Mouse (Mus musculus) MEL (cell line): ENCODE measurements at regions not wholly inside any gene's neighbourhood (a gene's known extent, or its start where the extent isn't known, plus 50 kb on each side); places are given as distances from the start of the nearest gene placed in this dataset.

Experiments used
- DNase-seq: peaks from one replicate; pipeline ENCODE4 v3.0.0; 2011; ENCODE audit warnings: low read depth, low spot score
- H3K27ac ChIP-seq: 2 replicates; pipeline ENCODE4 v1.5.1; 2012; ENCODE audit warnings: low read depth, mild to moderate bottlenecking, control low read depth, low read length, moderate library complexity; ENCODE audit not compliant: control insufficient read depth
- H3K27me3 ChIP-seq, 2 experiments: fragments of 150-350 bp in 1 of 2; sonication (generic) in 1 of 2; 2 replicates each; pipeline ENCODE4 v1.6.1; 2012; ENCODE audit warnings: low read length in 2 of 2, mild to moderate bottlenecking in 2 of 2, improper control_type of control experiment in 1 of 2, moderate library complexity in 1 of 2; ENCODE audit not compliant: insufficient read depth in 2 of 2, control insufficient read depth in 1 of 2
- H3K36me3 ChIP-seq, 2 experiments: 2 replicates each; pipeline ENCODE4 v1.6.1; 2012 to 2014; ENCODE audit warnings: low read length in 2 of 2, improper control_type of control experiment in 1 of 2, inconsistent platforms in 1 of 2, mild to moderate bottlenecking in 1 of 2; ENCODE audit not compliant: insufficient read depth in 2 of 2, control insufficient read depth in 1 of 2
- H3K4me1 ChIP-seq, 2 experiments: fragments of 150-350 bp in 1 of 2; sonication (generic) in 1 of 2; 2 replicates each; pipeline ENCODE4 v1.6.1; 2012; ENCODE audit warnings: low read length in 2 of 2, improper control_type of control experiment in 1 of 2, mild to moderate bottlenecking in 1 of 2; ENCODE audit not compliant: insufficient read depth in 2 of 2, control insufficient read depth in 1 of 2
- H3K4me3 ChIP-seq, 2 experiments: fragments of 150-350 bp in 1 of 2; sonication (generic) in 1 of 2; 2 replicates each; pipeline ENCODE4 v1.5.1; 2012; ENCODE audit warnings: low read depth in 2 of 2, low read length in 2 of 2, mild to moderate bottlenecking in 2 of 2, moderate library complexity in 2 of 2, control low read depth in 1 of 2, improper control_type of control experiment in 1 of 2; ENCODE audit not compliant: control insufficient read depth in 1 of 2, insufficient read depth in 1 of 2
- H3K79me2 ChIP-seq: 2 replicates; pipeline ENCODE4 v1.6.1; 2012; ENCODE audit warnings: mild to moderate bottlenecking, low read length, moderate library complexity; ENCODE audit not compliant: control insufficient read depth, poor library complexity, insufficient read depth
- H3K9ac ChIP-seq: 2 replicates; pipeline ENCODE4 v1.6.1; 2012; ENCODE audit warnings: low read depth, mild to moderate bottlenecking, control low read depth, low read length, moderate library complexity; ENCODE audit not compliant: control insufficient read depth, poor library complexity, severe bottlenecking
- H3K9me3 ChIP-seq: fragments of 150-350 bp; sonication (generic); replicated peaks from 2 replicates; pipeline ENCODE4 v1.6.1; 2012; ENCODE audit warnings: mild to moderate bottlenecking, low read length, improper control_type of control experiment, moderate library complexity; ENCODE audit not compliant: insufficient read depth
- BHLHE40 ChIP-seq: IDR thresholded peaks from 2 replicates; pipeline ENCODE4 v1.6.1; 2012; ENCODE audit warnings: low read depth, mild to moderate bottlenecking, inconsistent platforms, low read length, improper control_type of control experiment, borderline replicate concordance
- CHD1 ChIP-seq: IDR thresholded peaks from 2 replicates; pipeline ENCODE4 v1.6.1; 2012; ENCODE audit warnings: low read depth, mild to moderate bottlenecking, inconsistent platforms, low read length, improper control_type of control experiment
- CHD2 ChIP-seq: IDR thresholded peaks from 2 replicates; pipeline ENCODE4 v1.6.1; 2011; ENCODE audit warnings: low read length, improper control_type of control experiment
- EP300 ChIP-seq, 2 experiments: IDR thresholded peaks; 2 replicates each; pipeline ENCODE4 v1.6.1; 2011; ENCODE audit warnings: improper control_type of control experiment in 2 of 2, low read length in 2 of 2, low read depth in 1 of 2, mild to moderate bottlenecking in 1 of 2
- ETS1 ChIP-seq: IDR thresholded peaks from 2 replicates; pipeline ENCODE4 v1.6.1; 2012; ENCODE audit warnings: low read depth, mild to moderate bottlenecking, inconsistent platforms, low read length, improper control_type of control experiment, moderate library complexity
- GABPA ChIP-seq: IDR thresholded peaks from 2 replicates; pipeline ENCODE4 v1.6.1; 2012; ENCODE audit warnings: low read depth, mild to moderate bottlenecking, inconsistent platforms, low read length, improper control_type of control experiment, moderate library complexity
- JUND ChIP-seq: IDR thresholded peaks from 2 replicates; pipeline ENCODE4 v1.6.1; 2011; ENCODE audit warnings: low read depth, mild to moderate bottlenecking, improper control_type of control experiment, low read length
- KAT2A ChIP-seq: conservative IDR thresholded peaks from 2 replicates; pipeline ENCODE4 v1.6.1; 2012; ENCODE audit warnings: low read depth, low read length, improper control_type of control experiment, inconsistent platforms
- MAZ ChIP-seq: IDR thresholded peaks from 2 replicates; pipeline ENCODE4 v1.6.1; 2012; ENCODE audit warnings: low read depth, mild to moderate bottlenecking, inconsistent platforms, low read length, improper control_type of control experiment
- MXI1 ChIP-seq: IDR thresholded peaks from 2 replicates; pipeline ENCODE4 v1.6.1; 2011; ENCODE audit warnings: mild to moderate bottlenecking, low read depth, low read length, improper control_type of control experiment
- MYC ChIP-seq: IDR thresholded peaks from 2 replicates; pipeline ENCODE4 v1.6.1; 2011; ENCODE audit warnings: low read depth, mild to moderate bottlenecking, low read length, improper control_type of control experiment, moderate library complexity
- NRF1 ChIP-seq: IDR thresholded peaks from 2 replicates; pipeline ENCODE4 v1.6.1; 2014; ENCODE audit warnings: low read depth, mild to moderate bottlenecking, inconsistent platforms, low read length, improper control_type of control experiment, moderate library complexity; ENCODE audit not compliant: poor library complexity, insufficient read depth, severe bottlenecking
- POLR2AphosphoS5 ChIP-seq: IDR thresholded peaks from 2 replicates; pipeline ENCODE4 v1.6.1; 2012; ENCODE audit warnings: low read depth, borderline replicate concordance, mild to moderate bottlenecking, inconsistent platforms, low read length, moderate library complexity, mixed read lengths
- RAD21 ChIP-seq: IDR thresholded peaks from 2 replicates; pipeline ENCODE4 v1.6.1; 2011; ENCODE audit warnings: mild to moderate bottlenecking, low read depth, low read length, improper control_type of control experiment
- RCOR1 ChIP-seq: IDR thresholded peaks from 2 replicates; pipeline ENCODE4 v1.6.1; 2012; ENCODE audit warnings: low read depth, mild to moderate bottlenecking, inconsistent platforms, low read length, improper control_type of control experiment
- SIN3A ChIP-seq: IDR thresholded peaks from 2 replicates; pipeline ENCODE4 v1.6.1; 2012; ENCODE audit warnings: low read length, improper control_type of control experiment, inconsistent platforms
- SMC3 ChIP-seq: IDR thresholded peaks from 2 replicates; pipeline ENCODE4 v1.6.1; 2011; ENCODE audit warnings: low read depth, low read length, improper control_type of control experiment
- TAL1 ChIP-seq: IDR thresholded peaks from 2 replicates; pipeline ENCODE4 v1.6.1; 2012; ENCODE audit warnings: mild to moderate bottlenecking, inconsistent platforms, low read length, moderate library complexity, mixed read lengths
- TCF12 ChIP-seq: IDR thresholded peaks from 2 replicates; pipeline ENCODE4 v1.6.1; 2014; ENCODE audit warnings: low read depth, mild to moderate bottlenecking, inconsistent platforms, low read length, improper control_type of control experiment, moderate library complexity
- USF1 ChIP-seq: IDR thresholded peaks from 2 replicates; pipeline ENCODE4 v1.6.1; 2014; ENCODE audit warnings: low read depth, mild to moderate bottlenecking, inconsistent platforms, low read length, improper control_type of control experiment, moderate library complexity
- ZNF384 ChIP-seq: IDR thresholded peaks from 2 replicates; pipeline ENCODE4 v1.6.1; 2012; ENCODE audit warnings: low read depth, mild to moderate bottlenecking, inconsistent platforms, low read length, improper control_type of control experiment

DNA sequence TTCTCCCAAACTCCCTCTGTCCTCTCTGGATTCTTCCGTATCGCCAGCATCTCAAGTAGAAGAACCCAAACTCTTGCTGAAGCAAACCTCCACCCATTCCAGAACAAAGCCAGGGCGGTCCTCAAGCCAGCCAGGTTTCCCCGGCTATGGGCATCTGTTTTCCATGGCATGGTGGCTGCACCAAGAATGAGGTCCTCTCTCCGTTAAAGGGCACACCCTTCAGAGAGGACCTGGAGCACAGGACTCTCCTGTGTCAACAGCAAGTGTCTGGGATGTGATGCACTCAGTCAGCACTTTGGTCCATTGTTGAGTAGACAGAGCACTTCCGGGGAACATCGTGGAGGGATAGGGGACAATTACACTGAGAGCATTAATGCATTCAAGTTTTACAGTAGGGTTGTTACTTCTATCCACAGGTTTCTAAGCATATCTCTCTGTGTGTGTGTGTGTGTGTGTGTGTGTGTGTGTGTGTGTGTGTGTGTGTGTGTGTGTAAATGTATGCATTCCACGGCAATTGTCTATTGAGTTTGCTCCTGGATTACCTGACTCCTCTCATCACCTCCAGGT lies 56.6 kb upstream of the Cpsf6 start:
- Histone ChIP-seq H3K4me1 (peaks cover 0 to 6% of the 10 kb centered on the region in 2 experiments; a peak in 2 of 4 replicates), H3K9ac (no peak overlapping the region), H3K4me3 (no peak overlapping the region), H3K27ac (no peak overlapping the region), H3K79me2 (no peaks in the 10 kb centered on the region; the same call in 1 of the 2 replicates), H3K9me3 (no peaks in the 10 kb centered on the region), H3K27me3 (no peaks in the 10 kb centered on the region), H3K36me3 (peaks cover 0 to 5% of the 10 kb centered on the region in 2 experiments; a peak in 2 of 4 replicates)
- DNase-seq: no peak
- TF ChIP-seq MAZ (no peak), ZNF384 (no peak), SIN3A (no peak), JUND (no peak), CHD1 (no peak), ETS1 (no peak), TAL1 (no peak), RCOR1 (no peak), NRF1 (no peak), MXI1 (no peak), GABPA (no peak), TCF12 (no peak), EP300 (IDR thresholded peaks at IDR 0.05; ENCODE audit: low read depth in 1 of 2, low read length in 2 of 2) (no peak), MYC (no peak), POLR2AphosphoS5 (no peak), CHD2 (no peak), KAT2A (no peak), RAD21 (no peak), SMC3 (no peak), USF1 (no peak)

DNA sequence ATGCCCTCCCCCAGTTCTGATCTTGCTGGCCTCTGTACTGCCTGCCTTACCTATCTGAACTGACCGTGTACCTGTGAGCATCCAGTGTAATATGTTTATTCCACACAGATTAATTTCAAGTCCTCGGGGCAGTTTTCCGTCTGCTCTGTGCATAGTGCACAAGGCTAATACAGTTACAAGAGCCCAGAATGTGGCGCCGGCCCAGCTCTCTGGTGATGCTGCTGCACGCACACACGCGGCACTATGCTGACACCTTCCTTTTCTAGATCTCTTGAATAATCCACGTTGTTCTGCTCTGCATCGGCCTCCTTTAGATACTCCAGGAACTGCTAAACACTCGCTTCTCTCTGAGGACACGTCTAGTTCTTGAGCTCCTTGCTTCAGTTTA lies 55.9 kb upstream of the Cpsf6 start:
- H3K9me3 ChIP-seq: no peaks in the 10 kb centered on the region
- peak overlapping the region; percentile 59 for H3K9ac ChIP-seq
- peaks cover 0 to 6% of the 10 kb centered on the region in 2 experiments; a peak in 2 of 4 replicates for H3K4me1 ChIP-seq
- TF ChIP-seq MYC (no peak), POLR2AphosphoS5 (no peak), BHLHE40 (no peak), KAT2A (no peak)
- H3K79me2 ChIP-seq: no peaks in the 10 kb centered on the region; the same call in 1 of the 2 replicates
- no peak overlapping the region for H3K27ac ChIP-seq
- peak overlapping the region in 1 of 2 experiments; percentile 44; a peak in 2 of 4 replicates for H3K4me3 ChIP-seq
- no peaks in the 10 kb centered on the region for H3K27me3 ChIP-seq
- no peak for DNase-seq
- peaks cover 0 to 5% of the 10 kb centered on the region in 2 experiments; a peak in 2 of 4 replicates for H3K36me3 ChIP-seq
